Mouse (Mus musculus): ENCODE results near the gene Nkg7.

DNA sequence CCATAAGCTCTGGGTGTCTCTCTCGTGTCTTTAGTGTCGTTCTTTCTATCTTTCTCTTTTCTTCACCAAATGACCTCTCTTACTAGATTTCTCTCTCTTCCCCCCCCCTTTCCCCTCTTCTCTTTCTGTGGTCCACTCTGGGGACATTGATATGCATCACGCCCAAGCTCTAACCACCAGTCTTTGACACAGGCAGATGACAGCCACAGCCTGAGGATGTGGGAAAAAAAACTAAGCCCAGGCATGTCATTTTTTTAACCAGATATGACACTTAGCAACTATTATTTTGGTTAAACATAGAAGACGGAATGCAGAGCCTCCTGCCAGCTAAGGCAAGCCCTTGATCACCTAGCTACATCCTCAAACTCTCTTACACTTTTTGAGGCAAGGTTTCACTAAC lies 1.7 kb downstream of the Nkg7 start:
- TF ChIP-seq POLR2A (IDR thresholded peaks at IDR 0.05; ENCODE audit: control insufficient read depth, low read depth, low read length) (no peak), CTCF (IDR thresholded peaks at IDR 0.05; ENCODE audit: control insufficient read depth, insufficient read depth, insufficient replicate concordance, low read depth, low read length) (no peak)
